ENCODE assay signal across 11 mouse cellular contexts in genomic region chr16:11577541-11578255, GRCm38 (mm10).
"Had no signal": no experiment of that assay in that cellular context is flagged by ENCODE, and none has a peak within 500 bp of the region (broad histone marks: within the 10 kb centered on the region; RNA-seq: fewer than 3 reads in every experiment).

No protein-coding gene starts in this region.

- ATAC-seq: liver, embryonic 12.5 days had no signal

- DNase-seq: kidney, adult 9 months; layer of hippocampus, adult 9-11 months; layer of hippocampus, postnatal 36 days; lung, embryonic 14.5 days; lung, postnatal 10 days; lung, postnatal 4 days; midbrain, embryonic 14.5 days; right cerebral cortex, adult 18-20 months; thymus, adult 2 months; thymus, postnatal 36 days had no signal
